Mouse (Mus musculus) left cerebral cortex, postnatal 36 days (tissue): ENCODE results near the gene Habp2. TPM values are rescaled to one million over a fixed set of nuclear protein-coding genes. Genes with fewer than 3 reads are reported as not detected.

Experiments used
- DNase-seq, 2 experiments: peaks; one replicate each; pipeline ENCODE4 v3.0.0; 2021 to 2022; ENCODE audit warnings: low spot score in 2 of 2, mixed read lengths in 1 of 2
- intact Hi-C: fragments of 180-260 bp; cut with DNase I; formaldehyde crosslinking; loops from one replicate; pipeline ENCODE4 v1.15.1; 2025
- total RNA-seq, 2 experiments: library from RNA; stranded (reverse); gene quantifications; 2 replicates each; pipeline ENCODE4 v1.2.3; 2021

The Habp2 gene
- total RNA-seq, 2 experiments from 2014 or later = not detected

GRCm38 (mm10) chr19:56292335-56292734 is 5.4 kb downstream of the Habp2 start:
- intact Hi-C loops = no loop called here
- no peak for DNase-seq

- intact Hi-C loops = no loop called here
Observed at GRCm38 (mm10) chr19:56294654-56295399, 7.9 kb downstream of the Habp2 start.

GRCm38 (mm10) chr19:56296668-56297067 is 9.7 kb downstream of the Habp2 start:
- no peak for DNase-seq
- intact Hi-C loops = no loop called here

More at GRCm38 (mm10) chr19:56294654-56295399, 7.9 kb downstream of the Habp2 start:
- DNase-seq = peak; percentile 58 to 71

GRCm38 (mm10) chr19:56297264-56297663 is 10.3 kb downstream of the Habp2 start:
- intact Hi-C loops = no loop called here
- no peak for DNase-seq

- intact Hi-C loops = no loop called here
- peak in 1 of 2 experiments; percentile 15 for DNase-seq
Observed at GRCm38 (mm10) chr19:56300835-56301234, 13.9 kb downstream of the Habp2 start.

GRCm38 (mm10) chr19:56316531-56316930 is 29.6 kb downstream of the Habp2 start:
- intact Hi-C loops = no loop called here
- no peak for DNase-seq

GRCm38 (mm10) chr19:56319219-56319618 is 32.3 kb downstream of the Habp2 start:
- intact Hi-C loops = no loop called here
- DNase-seq = no peak

- DNase-seq = no peak
- intact Hi-C loops = no loop called here
Observed at GRCm38 (mm10) chr19:56319629-56320028, 32.7 kb downstream of the Habp2 start.

GRCm38 (mm10) chr19:56320186-56320860 is 33.4 kb downstream of the Habp2 start:
- DNase-seq = no peak
- intact Hi-C loops = no loop called here

- intact Hi-C loops = no loop called here
Observed at GRCm38 (mm10) chr19:56321303-56321920, 34.5 kb downstream of the Habp2 start.

GRCm38 (mm10) chr19:56325676-56326075 is 38.7 kb downstream of the Habp2 start:
- no peak for DNase-seq
- intact Hi-C loops = no loop called here

More at GRCm38 (mm10) chr19:56321303-56321920, 34.5 kb downstream of the Habp2 start:
- DNase-seq = no peak

- no peak for DNase-seq
- intact Hi-C loops = no loop called here
Observed at GRCm38 (mm10) chr19:56326243-56326855, 39.4 kb downstream of the Habp2 start.

- intact Hi-C loops = no loop called here
- no peak for DNase-seq
Observed at GRCm38 (mm10) chr19:56336321-56336720, 49.4 kb downstream of the Habp2 start.

GRCm38 (mm10) chr19:56336826-56337225 is 49.9 kb downstream of the Habp2 start:
- intact Hi-C loops = no loop called here
- DNase-seq = no peak

- DNase-seq = no peak
Observed at GRCm38 (mm10) chr19:56342006-56342405, 55.1 kb downstream of the Habp2 start.

GRCm38 (mm10) chr19:56343869-56344563 is 57.1 kb downstream of the Habp2 start:
- intact Hi-C loops = no loop called here
- no peak for DNase-seq

More at GRCm38 (mm10) chr19:56342006-56342405, 55.1 kb downstream of the Habp2 start:
- intact Hi-C loops = no loop called here

- DNase-seq = no peak
- intact Hi-C loops = no loop called here
Observed at GRCm38 (mm10) chr19:56346016-56346415, 59.1 kb downstream of the Habp2 start.

GRCm38 (mm10) chr19:56346750-56347149 is 59.8 kb downstream of the Habp2 start:
- no peak for DNase-seq
- intact Hi-C loops = no loop called here

- no peak for DNase-seq
- intact Hi-C loops = no loop called here
Observed at GRCm38 (mm10) chr19:56349295-56349694, 62.4 kb downstream of the Habp2 start.

GRCm38 (mm10) chr19:56353689-56354088 is 66.8 kb downstream of the Habp2 start:
- intact Hi-C loops = no loop called here
- no peak for DNase-seq
